10 mouse cellular contexts compared by ENCODE assay signal in genomic region chr3:94478591-94479169, GRCm38 (mm10). TPM values are rescaled to one million over a fixed set of nuclear protein-coding genes. Genes with fewer than 3 reads are reported as not detected.
DNase-seq lines count a peak whose midpoint lies in the region; ATAC-seq lines count a peak whose summit lies in the region.
"Had no signal": no experiment of that assay in that cellular context is flagged by ENCODE, and none has a peak within 500 bp of the region (broad histone marks: within the 10 kb centered on the region; RNA-seq: fewer than 3 reads in every experiment).

No protein-coding gene starts in this region.

- DNase-seq in cerebellum, postnatal 25 days: peak; percentile 46 to 54
- no peak for DNase-seq in lung, postnatal 14 days
- DNase-seq in liver: no peak
- no peak for DNase-seq in kidney, postnatal 4 days

- peak overlapping the region; percentile 93 for H3K27ac ChIP-seq in hindbrain, embryonic 12.5 days
- H3K27ac ChIP-seq in midbrain, embryonic 15.5 days: peak overlapping the region; percentile 91

- WGBS in hindbrain, embryonic 12.5 days: 3% methylated on average over 8 of the region's 9 CpGs
- WGBS in midbrain, embryonic 15.5 days: 0% methylated on average over 9 of the region's 9 CpGs

- peaks cover 15% of the 10 kb centered on the region for H3K4me1 ChIP-seq in erythroblast, embryonic 14.5 days (ENCODE audit: control insufficient read depth)
- peaks cover 57% of the 10 kb centered on the region for H3K4me1 ChIP-seq in hindbrain, embryonic 12.5 days
- H3K4me1 ChIP-seq in midbrain, embryonic 15.5 days: peaks cover 57% of the 10 kb centered on the region

- peaks cover 40% of the 10 kb centered on the region for H3K27me3 ChIP-seq in erythroblast, embryonic 14.5 days (ENCODE audit: control insufficient read depth)
- H3K27me3 ChIP-seq in hindbrain, embryonic 12.5 days: peaks cover 11% of the 10 kb centered on the region; the same call in 1 of the 2 replicates
- H3K27me3 ChIP-seq in midbrain, embryonic 15.5 days (replicated peaks): no peaks in the 10 kb centered on the region

- no peaks in the 10 kb centered on the region for H3K36me3 ChIP-seq in erythroblast, embryonic 14.5 days (ENCODE audit: control insufficient read depth)
- H3K36me3 ChIP-seq in hindbrain, embryonic 12.5 days: peaks cover 12% of the 10 kb centered on the region; the same call in 1 of the 2 replicates
- H3K36me3 ChIP-seq in midbrain, embryonic 15.5 days (replicated peaks): no peaks in the 10 kb centered on the region; the same call in 1 of the 2 replicates

- no peaks in the 10 kb centered on the region for H3K9me3 ChIP-seq in erythroblast, embryonic 14.5 days (ENCODE audit: control insufficient read depth, low read length)
- no peaks in the 10 kb centered on the region for H3K9me3 ChIP-seq in hindbrain, embryonic 12.5 days (replicated peaks)
- no peaks in the 10 kb centered on the region for H3K9me3 ChIP-seq in midbrain, embryonic 15.5 days

- ATAC-seq in erythroblast, adult 5-6 weeks (replicated peaks; ENCODE audit: low FRiP score, poor library complexity, severe bottlenecking): no peak
- peak; percentile 23 for ATAC-seq in hindbrain, embryonic 12.5 days (ENCODE audit: low FRiP score)
- ATAC-seq in midbrain, embryonic 15.5 days (replicated peaks): peak; percentile 41
- ATAC-seq: lung, postnatal 0 days had no signal

- peak overlapping the region; percentile 90 for H3K9ac ChIP-seq in hindbrain, embryonic 12.5 days
- peak overlapping the region; percentile 85 for H3K9ac ChIP-seq in midbrain, embryonic 15.5 days

- peak overlapping the region; percentile 21 for H3K4me3 ChIP-seq in erythroblast, embryonic 14.5 days (replicated peaks)
- H3K4me3 ChIP-seq in hindbrain, embryonic 12.5 days: peak overlapping the region; percentile 67
- H3K4me3 ChIP-seq in midbrain, embryonic 15.5 days: peak overlapping the region; percentile 69

- peak overlapping the region; percentile 82 for H3K4me2 ChIP-seq in hindbrain, embryonic 12.5 days (replicated peaks)
- H3K4me2 ChIP-seq in midbrain, embryonic 15.5 days: peak overlapping the region; percentile 83

RNA-seq across cellular contexts. Expression of gene Celf3, which starts 0.6 kb away (rescaled TPM):
- 0.03 TPM in 1 of 2 replicates, not detected in the other for polyA plus RNA-seq in erythroblast, embryonic 14.5 days (2012)
- total RNA-seq in erythroblast, adult 5-6 weeks (2015; ENCODE audit: low replicate concordance): not detected in 2 replicates
- not detected in 2 replicates for total RNA-seq in erythroblast, adult 5-6 weeks (2017; ENCODE audit: low replicate concordance)
- polyA plus RNA-seq in hindbrain, embryonic 12.5 days (2016; fragmentation: Nextera tagmentation; extraction: Ambion mirVana): 196 and 207 TPM in 2 replicates
- polyA plus RNA-seq in midbrain, embryonic 15.5 days (2015; fragmentation: Nextera tagmentation; extraction: Ambion mirVana): 320 and 350 TPM in 2 replicates

RNA-seq across cellular contexts. Expression of gene Riiad1, which starts 1.5 kb away (rescaled TPM):
- not detected in 2 replicates for polyA plus RNA-seq in erythroblast, embryonic 14.5 days (2012)
- not detected in 2 replicates for total RNA-seq in erythroblast, adult 5-6 weeks (2015; ENCODE audit: low replicate concordance)
- total RNA-seq in erythroblast, adult 5-6 weeks (2017; ENCODE audit: low replicate concordance): not detected in 2 replicates
- 18.7 and 19.3 TPM in 2 replicates for polyA plus RNA-seq in hindbrain, embryonic 12.5 days (2016; fragmentation: Nextera tagmentation; extraction: Ambion mirVana)
- 20.1 and 21.3 TPM in 2 replicates for polyA plus RNA-seq in midbrain, embryonic 15.5 days (2015; fragmentation: Nextera tagmentation; extraction: Ambion mirVana)

RNA-seq across cellular contexts. Expression of gene Oaz3, which starts 35.0 kb away (rescaled TPM):
- not detected in 2 replicates for polyA plus RNA-seq in erythroblast, embryonic 14.5 days (2012)
- not detected in 2 replicates for total RNA-seq in erythroblast, adult 5-6 weeks (2015; ENCODE audit: low replicate concordance)
- total RNA-seq in erythroblast, adult 5-6 weeks (2017; ENCODE audit: low replicate concordance): not detected in 2 replicates
- polyA plus RNA-seq in hindbrain, embryonic 12.5 days (2016; fragmentation: Nextera tagmentation; extraction: Ambion mirVana): 0.77 and 1.0 TPM in 2 replicates
- 1.6 and 1.8 TPM in 2 replicates for polyA plus RNA-seq in midbrain, embryonic 15.5 days (2015; fragmentation: Nextera tagmentation; extraction: Ambion mirVana)
- total RNA-seq: left cerebral cortex, adult 18-20 months had no signal

RNA-seq across cellular contexts. Expression of gene Mrpl9, which starts 35.6 kb away (rescaled TPM):
- 3.8 and 4.7 TPM in 2 replicates for polyA plus RNA-seq in erythroblast, embryonic 14.5 days (2012)
- total RNA-seq in erythroblast, adult 5-6 weeks (2015; ENCODE audit: low replicate concordance): 11.5 and 20.8 TPM in 2 replicates
- total RNA-seq in erythroblast, adult 5-6 weeks (2017; ENCODE audit: low replicate concordance): 10.5 and 13.0 TPM in 2 replicates
- 58.0 and 67.5 TPM in 2 replicates for polyA plus RNA-seq in hindbrain, embryonic 12.5 days (2016; fragmentation: Nextera tagmentation; extraction: Ambion mirVana)
- polyA plus RNA-seq in midbrain, embryonic 15.5 days (2015; fragmentation: Nextera tagmentation; extraction: Ambion mirVana): 56.7 and 57.8 TPM in 2 replicates

Comparison
In these comparisons a context has a peak if more than half of its experiments do, and no peak if none do; other contexts are left out.
1. DNase-seq: peak in cerebellum, postnatal 25 days (2 of 2); none in lung, postnatal 14 days (single experiment), liver (single experiment) and kidney, postnatal 4 days (0 of 2).
2. RNA of gene Celf3, which starts 0.6 kb away (polyA plus RNA-seq): 320 to 350 TPM in midbrain, embryonic 15.5 days and 196 to 207 TPM in hindbrain, embryonic 12.5 days; 0.03 TPM in erythroblast, embryonic 14.5 days; every median in the first group is over 100 times any median in the second.
3. RNA of gene Riiad1, which starts 1.5 kb away (polyA plus RNA-seq): 20.1 to 21.3 TPM in midbrain, embryonic 15.5 days and 18.7 to 19.3 TPM in hindbrain, embryonic 12.5 days; not detected in erythroblast, embryonic 14.5 days; every median in the first group is over 10 times any median in the second.
4. Peak in every context shown above with its lines, with median percentiles within 50 percentile points of each other: H3K4me3 ChIP-seq.